Mouse (Mus musculus): ENCODE data around the gene Dynll1. TPM values are rescaled to one million over a fixed set of nuclear protein-coding genes. Genes with fewer than 3 reads are reported as not detected.

Dynll1 gene
- total and polyA plus RNA-seq, 2 experiments from 2014 or later = 196 to 893 TPM

DNA sequence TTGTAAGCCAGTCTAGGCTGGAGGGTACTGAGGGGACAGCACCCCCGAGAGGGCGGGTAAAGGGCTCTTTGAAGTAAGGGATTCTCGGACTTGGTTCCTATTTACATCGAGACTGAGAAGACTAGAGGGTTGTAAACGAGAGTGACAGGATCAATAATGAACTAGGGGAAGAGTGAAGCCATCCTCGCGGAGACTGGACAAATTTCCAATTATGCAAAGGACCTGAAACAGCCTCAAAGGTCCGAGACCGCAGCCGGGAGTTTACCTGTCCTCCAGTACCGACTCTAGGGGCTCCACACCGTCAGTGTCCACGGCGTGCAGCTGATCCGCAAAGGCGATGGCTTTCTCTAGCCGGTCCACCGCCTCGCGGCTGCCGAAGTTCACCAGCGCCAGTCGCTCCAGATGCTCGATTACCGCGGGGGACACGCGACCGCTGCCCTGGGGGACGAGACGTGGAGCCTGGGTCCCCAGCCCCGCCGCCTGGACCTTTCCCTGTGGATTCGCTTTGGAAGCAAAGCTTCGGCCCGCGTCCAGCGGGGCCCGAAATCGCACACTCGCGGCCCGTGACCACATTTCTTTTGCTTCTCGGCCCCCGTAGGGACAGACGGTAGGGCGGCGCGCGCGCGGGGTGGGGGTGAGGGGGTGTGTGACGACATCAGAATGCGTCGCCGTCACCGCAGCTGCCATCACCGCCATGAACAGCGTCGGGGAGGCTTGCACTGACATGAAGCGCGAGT is 39.9 kb upstream of the Dynll1 start, which contains the start of the genes Gatc and Triap1:
TSS of gene Gatc (minus strand) at position 602 of the 737 bp plus-strand sequence.
TSS of gene Triap1 (plus strand) at position 649 of the 737 bp plus-strand sequence.
- DNase-seq (ENCODE audit: low spot score) (peak; percentile 92), ATAC-seq (ENCODE audit: low FRiP score) (peak; percentile 92)
- peaks cover 32% of the 10 kb centered on the region for H3K36me3 ChIP-seq (ENCODE audit: insufficient read depth, low read length)
- H3K4me3 ChIP-seq (ENCODE audit: low read depth, low read length) = peak within 1 kb of the TSS; percentile 90
- H3K9ac ChIP-seq (replicated peaks; ENCODE audit: low read length, poor library complexity, severe bottlenecking) = peak within 1 kb of the TSS; percentile 90
- H3K9me3 ChIP-seq (ENCODE audit: low read length) = no peaks in the 10 kb centered on the region
- H3K4me2 ChIP-seq (ENCODE audit: low read depth, low read length, poor library complexity, severe bottlenecking) = peak within 1 kb of the TSS; percentile 69
- peak within 1 kb of the TSS; percentile 81 for H3K27ac ChIP-seq (ENCODE audit: low read depth, low read length)
- TF ChIP-seq CTCF (IDR thresholded peaks at IDR 0.05) = peak; percentile 42
- H3K4me1 ChIP-seq (ENCODE audit: insufficient read depth, low read length) = peaks cover 5% of the 10 kb centered on the region
- WGBS = under 1% methylated on average over 62 of the region's 62 CpGs
- no peaks in the 10 kb centered on the region for H3K27me3 ChIP-seq (ENCODE audit: insufficient read depth, low read length)

DNA sequence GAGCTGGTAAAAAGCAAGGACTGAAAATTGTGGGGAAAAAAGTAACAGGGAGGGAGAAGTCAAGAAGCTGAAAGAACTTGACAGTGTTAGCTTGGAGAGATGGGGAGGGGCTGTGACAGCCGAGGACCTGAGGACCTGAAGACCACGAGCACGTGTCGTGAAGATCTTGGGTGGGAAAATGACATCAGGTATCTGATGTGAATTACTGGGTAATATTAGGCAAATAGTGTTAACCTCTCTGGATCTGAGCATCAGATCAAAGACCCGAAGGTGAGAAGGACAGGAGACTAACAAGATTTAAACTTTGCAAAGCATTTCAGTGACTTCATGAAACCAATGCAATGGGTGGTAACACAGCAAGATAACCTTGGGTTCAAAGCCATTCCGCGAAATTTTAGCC is 39.2 kb upstream of the Dynll1 start:
- Histone ChIP-seq H3K4me3 (ENCODE audit: low read depth, low read length) (peak overlapping the region; percentile 90), H3K4me2 (ENCODE audit: low read depth, low read length, poor library complexity, severe bottlenecking) (peak overlapping the region; percentile 69), H3K36me3 (ENCODE audit: insufficient read depth, low read length) (peaks cover 33% of the 10 kb centered on the region), H3K27me3 (ENCODE audit: insufficient read depth, low read length) (no peaks in the 10 kb centered on the region), H3K9ac (replicated peaks; ENCODE audit: low read length, poor library complexity, severe bottlenecking) (peak overlapping the region; percentile 90; the same call in 1 of the 2 replicates), H3K4me1 (ENCODE audit: insufficient read depth, low read length) (peaks cover 5% of the 10 kb centered on the region), H3K9me3 (ENCODE audit: low read length) (no peaks in the 10 kb centered on the region), H3K27ac (ENCODE audit: low read depth, low read length) (no peak overlapping the region)
- TF ChIP-seq CTCF (IDR thresholded peaks at IDR 0.05) = no peak
- no peak for ATAC-seq (ENCODE audit: low FRiP score)
- 26% methylated on average over 7 of the region's 7 CpGs for WGBS
- DNase-seq (ENCODE audit: low spot score) = no peak

DNA sequence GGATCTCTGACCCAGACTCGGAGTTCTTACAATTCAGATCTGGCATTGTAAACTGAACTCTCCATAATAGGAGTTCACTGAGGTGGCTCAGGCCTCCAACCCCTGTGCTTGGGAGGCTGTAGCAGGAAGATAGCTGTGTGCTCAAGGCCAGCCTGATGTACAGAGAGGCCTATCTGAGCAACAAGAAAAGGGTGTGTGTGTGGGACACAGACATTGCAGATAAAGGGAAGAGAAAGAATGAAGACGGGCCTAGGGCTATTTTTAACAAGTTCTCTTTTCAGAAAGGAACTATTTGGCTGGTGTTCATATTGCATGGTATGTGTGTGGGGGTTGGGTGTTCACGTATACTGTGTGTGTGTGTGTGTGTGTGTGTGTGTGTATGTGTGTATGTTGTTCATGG is 32.8 kb upstream of the Dynll1 start:
- peaks cover 50% of the 10 kb centered on the region for H3K36me3 ChIP-seq (ENCODE audit: insufficient read depth, low read length)
- no peak for ATAC-seq (ENCODE audit: low FRiP score)
- H3K27me3 ChIP-seq (ENCODE audit: insufficient read depth, low read length) = no peaks in the 10 kb centered on the region
- no peak overlapping the region for H3K4me2 ChIP-seq (ENCODE audit: low read depth, low read length, poor library complexity, severe bottlenecking)
- H3K9me3 ChIP-seq (ENCODE audit: low read length) = no peaks in the 10 kb centered on the region
- H3K9ac ChIP-seq (replicated peaks; ENCODE audit: low read length, poor library complexity, severe bottlenecking) = no peak overlapping the region
- no peak overlapping the region for H3K4me3 ChIP-seq (ENCODE audit: low read depth, low read length)
- no peak for TF ChIP-seq CTCF (IDR thresholded peaks at IDR 0.05)
- DNase-seq (ENCODE audit: low spot score) = no peak
- WGBS = 85% methylated on average over 3 of the region's 3 CpGs
- H3K27ac ChIP-seq (ENCODE audit: low read depth, low read length) = no peak overlapping the region
- H3K4me1 ChIP-seq (ENCODE audit: insufficient read depth, low read length) = 0 out of 2 replicates have a peak, but pooled peaks cover 4% of the 10 kb centered on the region

DNA sequence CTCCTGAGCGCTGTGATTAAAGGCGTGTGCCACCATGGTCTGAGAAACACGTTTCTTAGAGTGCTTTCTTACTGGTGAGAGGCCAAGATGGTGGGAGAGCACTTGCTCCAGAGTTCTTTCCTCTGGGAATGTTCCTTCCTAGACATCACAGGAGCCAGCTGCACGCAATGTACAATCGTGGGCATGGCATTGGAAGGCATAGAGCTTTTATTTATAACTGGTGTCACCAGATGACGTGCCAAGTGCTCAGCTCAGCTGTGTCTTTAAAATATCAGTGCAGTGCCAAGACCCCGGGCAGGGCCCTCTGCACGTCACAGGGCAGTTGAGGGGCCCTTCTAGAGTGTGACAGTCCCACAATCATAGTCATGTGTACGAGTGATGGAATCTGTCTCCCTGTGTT is 30.2 kb upstream of the Dynll1 start:
- no peaks in the 10 kb centered on the region for H3K27me3 ChIP-seq (ENCODE audit: insufficient read depth, low read length)
- no peak overlapping the region for H3K4me2 ChIP-seq (ENCODE audit: low read depth, low read length, poor library complexity, severe bottlenecking)
- no peak for DNase-seq (ENCODE audit: low spot score)
- no peak overlapping the region for H3K9ac ChIP-seq (replicated peaks; ENCODE audit: low read length, poor library complexity, severe bottlenecking)
- 0 out of 2 replicates have a peak, but pooled peaks cover 4% of the 10 kb centered on the region for H3K4me1 ChIP-seq (ENCODE audit: insufficient read depth, low read length)
- WGBS = 82% methylated on average over 9 of the region's 9 CpGs
- no peak overlapping the region for H3K27ac ChIP-seq (ENCODE audit: low read depth, low read length)
- no peak overlapping the region for H3K4me3 ChIP-seq (ENCODE audit: low read depth, low read length)
- no peak for ATAC-seq (ENCODE audit: low FRiP score)
- TF ChIP-seq CTCF (IDR thresholded peaks at IDR 0.05) = no peak
- H3K36me3 ChIP-seq (ENCODE audit: insufficient read depth, low read length) = peaks cover 47% of the 10 kb centered on the region
- no peaks in the 10 kb centered on the region for H3K9me3 ChIP-seq (ENCODE audit: low read length)

DNA sequence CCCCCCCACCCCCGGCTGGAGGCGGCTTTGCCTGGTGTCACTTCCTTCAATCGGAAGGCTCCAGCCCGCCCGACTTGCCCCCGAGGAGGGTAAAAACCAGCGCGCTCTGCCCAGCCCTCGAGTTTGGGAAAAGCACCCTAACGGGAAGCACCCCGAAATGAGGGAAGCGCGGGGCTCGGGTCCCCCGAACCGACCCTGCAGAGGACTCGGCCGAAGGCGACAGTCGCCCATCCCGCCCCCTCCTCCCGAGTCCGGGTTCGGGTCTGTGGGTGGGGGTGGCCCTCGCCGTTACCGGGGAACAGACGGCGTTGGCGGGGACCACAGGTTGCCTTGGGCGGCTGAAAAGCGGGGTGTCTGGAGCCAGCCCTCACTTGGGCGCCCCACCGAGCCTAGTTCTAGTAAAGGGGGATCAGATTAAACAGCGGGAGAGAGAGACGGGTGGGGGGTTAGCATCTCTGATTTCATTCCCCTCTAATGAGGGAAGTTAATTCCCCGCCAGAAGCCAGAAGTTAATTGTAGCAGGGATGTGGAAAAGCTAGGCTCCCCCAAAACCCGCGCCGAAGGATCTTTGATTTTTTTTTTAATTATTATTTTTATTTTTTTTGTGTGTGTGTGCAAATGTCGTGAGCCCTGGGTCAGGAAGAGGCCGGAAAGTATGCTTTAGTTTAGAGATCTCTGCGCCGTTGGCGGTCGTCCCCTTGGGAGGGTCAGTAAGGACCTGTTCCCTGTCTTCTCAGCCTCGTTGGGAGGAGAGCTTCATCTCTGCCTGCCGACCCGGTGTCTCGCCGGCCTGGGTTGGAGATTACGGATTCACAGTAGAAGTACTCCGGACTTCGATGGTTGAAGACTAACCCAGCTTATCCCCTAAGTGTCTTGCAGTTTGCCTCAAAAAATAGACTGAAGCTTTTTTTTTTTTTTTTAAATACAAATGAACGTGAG is 27.1 kb upstream of the Dynll1 start:
- no peaks in the 10 kb centered on the region for H3K27me3 ChIP-seq (ENCODE audit: insufficient read depth, low read length)
- peak overlapping the region; percentile 88 for H3K27ac ChIP-seq (ENCODE audit: low read depth, low read length)
- H3K4me2 ChIP-seq (ENCODE audit: low read depth, low read length, poor library complexity, severe bottlenecking) = peak overlapping the region; percentile 85
- peaks cover 22% of the 10 kb centered on the region for H3K36me3 ChIP-seq (ENCODE audit: insufficient read depth, low read length)
- no peak for TF ChIP-seq CTCF (IDR thresholded peaks at IDR 0.05)
- 0 out of 2 replicates have a peak, but pooled peaks cover 4% of the 10 kb centered on the region for H3K4me1 ChIP-seq (ENCODE audit: insufficient read depth, low read length)
- peak; percentile 24; the same call in 1 of the 2 replicates for ATAC-seq (ENCODE audit: low FRiP score)
- H3K4me3 ChIP-seq (ENCODE audit: low read depth, low read length) = peak overlapping the region; percentile 94
- no peaks in the 10 kb centered on the region for H3K9me3 ChIP-seq (ENCODE audit: low read length)
- H3K9ac ChIP-seq (replicated peaks; ENCODE audit: low read length, poor library complexity, severe bottlenecking) = peak overlapping the region; percentile 86
- WGBS = under 1% methylated on average over 51 of the region's 55 CpGs
- no peak for DNase-seq (ENCODE audit: low spot score)

Measured in midbrain, postnatal 0 days (tissue).